Mouse (Mus musculus) urinary bladder, postnatal 14 days (tissue): ENCODE measurements at regions not wholly inside any gene's neighbourhood (a gene's known extent, or its start where the extent isn't known, plus 50 kb on each side); places are given as distances from the start of the nearest gene placed in this dataset.
A peak's percentile ranks its signal among the peaks of the same experiment; 100 is the strongest.
"Not testable (repeated sequence)": the region's sequence is repeated elsewhere in the genome, so short reads cannot be mapped to it uniquely, and the experiment has no call there.

Source experiments
- DNase-seq: peaks from one replicate; pipeline ENCODE4 v3.0.0; 2021; ENCODE audit warnings: low spot score

- DNase-seq = no peak
These were observed 1456.2 kb upstream of the Adam24 start for GRCm38 (mm10) chr8:39218716-39219115.

GRCm38 (mm10) chr8:39227239-39227638 lies 1447.6 kb upstream of the Adam24 start:
- no peak for DNase-seq

DNA sequence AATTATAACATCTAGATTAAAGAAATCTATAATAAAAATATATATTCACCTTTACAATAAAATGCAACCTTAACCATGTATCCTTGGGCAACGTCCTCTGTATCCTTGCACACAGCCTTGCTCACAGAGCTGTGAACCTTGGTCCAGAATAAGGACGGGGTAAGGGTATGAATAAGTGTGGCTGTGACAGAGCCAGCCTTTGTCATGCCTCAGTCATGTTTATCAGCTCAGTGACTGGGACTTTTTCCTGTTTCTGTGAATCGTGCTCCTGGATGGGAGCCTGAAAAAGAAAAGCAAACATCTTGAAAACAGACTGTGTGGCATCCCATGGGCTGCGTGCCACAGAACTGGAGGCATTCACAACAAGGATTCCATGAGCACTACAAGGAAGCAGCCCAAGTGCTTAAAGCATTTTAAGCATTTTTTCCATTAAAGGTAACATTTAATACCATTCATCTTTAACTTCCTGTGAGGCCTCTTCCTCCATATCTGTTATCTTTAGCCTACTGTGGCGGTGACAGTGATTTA lies 1405.8 kb upstream of the Adam24 start:
- no peak for DNase-seq

GRCm38 (mm10) chr8:39297548-39298306 lies 1377.2 kb upstream of the Adam24 start:
- no peak for DNase-seq

DNA sequence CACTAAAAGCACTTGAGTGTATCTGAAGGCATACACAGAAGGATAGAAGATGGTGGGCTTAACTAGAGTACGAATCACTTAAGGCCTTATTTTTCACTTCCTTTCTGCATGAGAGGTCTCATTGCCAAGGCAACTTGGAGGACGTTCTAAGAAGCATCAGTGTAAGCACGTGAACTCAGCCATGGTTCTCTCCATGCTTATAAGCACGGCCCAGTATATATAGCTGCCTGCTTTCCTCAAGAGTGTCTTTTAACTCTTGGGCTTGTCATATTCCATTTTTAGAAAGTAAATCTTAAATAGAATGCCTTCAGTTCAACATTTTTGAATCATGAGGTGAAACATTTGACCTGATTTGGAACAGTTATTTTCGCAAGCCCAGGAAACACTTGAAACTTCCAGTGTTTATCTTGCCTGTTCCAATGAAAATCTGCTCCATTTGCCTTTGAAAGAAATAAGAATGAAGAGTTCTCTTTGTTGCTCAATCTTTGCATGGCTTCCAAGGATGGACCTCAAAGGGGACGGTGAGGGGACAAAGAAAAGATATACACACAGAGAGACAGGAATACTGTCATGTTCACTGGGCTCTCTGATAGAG lies 1371.0 kb upstream of the Adam24 start:
- no peak for DNase-seq

DNA sequence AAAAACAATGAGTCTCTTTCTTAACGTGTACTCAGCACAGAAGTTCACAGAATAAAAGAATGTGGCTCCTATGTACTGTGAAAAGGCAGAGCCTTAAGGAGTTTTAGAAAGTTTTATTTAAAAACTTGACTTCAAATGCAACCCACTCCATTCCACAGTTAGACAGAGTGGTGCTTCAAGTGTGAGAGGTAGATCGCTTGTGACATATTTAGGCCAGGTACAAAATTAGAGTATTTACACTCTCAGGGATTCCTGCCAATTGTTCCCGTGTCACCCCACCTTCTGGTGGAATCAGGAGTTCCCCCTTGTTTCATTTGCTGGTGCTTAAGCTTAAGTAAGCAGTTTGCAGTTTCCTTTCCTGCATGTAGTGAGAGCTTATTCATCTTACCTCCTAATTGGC lies 1361.0 kb upstream of the Adam24 start:
- DNase-seq = no peak

GRCm38 (mm10) chr8:39315521-39316233 lies 1359.2 kb upstream of the Adam24 start:
- no peak for DNase-seq

DNA sequence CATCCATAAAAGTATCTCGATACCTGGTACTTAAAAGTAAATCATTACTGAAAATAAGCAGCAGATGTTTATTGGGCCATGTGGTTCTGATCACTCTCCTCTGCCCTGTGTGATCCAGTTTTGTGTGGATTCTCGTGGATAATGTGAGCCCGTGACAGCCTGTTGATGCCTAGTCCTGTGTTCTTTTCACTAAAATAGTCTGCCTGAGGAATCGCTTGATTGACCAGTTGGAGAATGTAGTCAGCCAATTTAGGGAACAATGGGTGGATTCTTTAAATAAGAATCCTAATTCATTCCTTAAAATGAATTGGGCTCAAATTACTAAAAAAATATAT lies 1358.7 kb upstream of the Adam24 start:
- no peak for DNase-seq

- no peak for DNase-seq
These were observed 1345.5 kb upstream of the Adam24 start for GRCm38 (mm10) chr8:39329378-39329777.

- DNase-seq = no peak
These were observed 1330.1 kb upstream of the Adam24 start for GRCm38 (mm10) chr8:39344731-39345130.

DNA sequence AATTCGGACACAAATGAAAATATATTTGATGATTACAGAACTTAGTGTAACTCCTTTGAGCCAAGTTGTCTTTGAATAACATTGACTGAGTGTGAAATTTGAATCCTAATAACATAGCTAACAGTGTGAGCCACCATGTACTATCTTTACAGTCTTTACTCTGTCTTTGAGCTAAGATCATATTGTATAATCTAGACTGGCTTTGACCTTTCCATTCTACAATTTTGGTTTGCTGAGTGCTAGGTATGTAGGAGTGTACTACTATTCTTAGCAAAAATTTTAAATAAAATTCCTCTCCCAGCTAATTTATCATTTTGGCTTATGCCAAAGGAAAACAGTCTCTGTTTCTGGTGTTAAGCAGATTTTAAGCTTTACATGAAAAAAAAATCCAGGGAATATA lies 1328.4 kb upstream of the Adam24 start:
- no peak for DNase-seq

- DNase-seq = peak; percentile 8
These were observed 1325.9 kb upstream of the Adam24 start for GRCm38 (mm10) chr8:39348956-39349355.

- DNase-seq = no peak
These were observed 1319.5 kb upstream of the Adam24 start for GRCm38 (mm10) chr8:39355412-39355811.

- DNase-seq = no peak
These were observed 1317.8 kb upstream of the Adam24 start for GRCm38 (mm10) chr8:39357111-39357510.

GRCm38 (mm10) chr8:39357865-39358264 lies 1317.0 kb upstream of the Adam24 start:
- DNase-seq = no peak

DNA sequence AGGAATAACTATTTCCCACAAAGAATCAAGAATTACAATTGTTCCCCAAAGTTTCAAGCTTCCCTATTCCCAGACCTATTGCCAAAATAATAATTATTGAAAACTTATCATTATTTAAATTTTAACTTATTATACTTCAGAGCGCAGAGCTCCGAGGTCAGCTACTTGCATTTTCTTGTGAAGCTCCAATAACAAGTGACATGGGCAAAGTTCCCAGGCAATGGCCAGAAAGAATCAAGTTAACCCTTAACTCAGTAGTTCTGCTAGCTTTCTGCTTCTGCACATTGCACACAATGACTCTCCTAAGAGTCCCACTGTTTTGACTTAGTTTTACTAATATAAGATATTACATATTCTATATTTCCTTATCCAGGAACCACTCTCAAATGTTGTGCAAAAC lies 1308.5 kb upstream of the Adam24 start:
- not testable (repeated sequence) for DNase-seq
